Mouse (Mus musculus) ES-E14 (cell line): ENCODE data around the gene Cnp. TPM values are rescaled to one million over a fixed set of nuclear protein-coding genes. Genes with fewer than 3 reads are reported as not detected.
A peak's percentile ranks its signal among the peaks of the same experiment; 100 is the strongest.

ENCODE experiments used
- DNase-seq: peaks from one replicate; pipeline ENCODE4 v3.0.0-alpha.2; 2013; ENCODE audit warnings: low read depth, low spot score
- H3K27ac ChIP-seq: 2 replicates; pipeline ENCODE4 v1.5.1; 2012; ENCODE audit warnings: low read depth, mild to moderate bottlenecking, low read length, moderate library complexity, mixed read lengths; ENCODE audit not compliant: poor library complexity, insufficient read depth, severe bottlenecking
- H3K36me3 ChIP-seq: 2 replicates; pipeline ENCODE4 v1.6.1; 2012; ENCODE audit warnings: mild to moderate bottlenecking, low read length, moderate library complexity, mixed read lengths; ENCODE audit not compliant: control insufficient read depth, poor library complexity, insufficient read depth, severe bottlenecking
- H3K4me1 ChIP-seq, 2 experiments: fragments of 150-350 bp in 1 of 2; sonication (generic) in 1 of 2; 2 replicates each; pipeline ENCODE4 v1.6.1; 2012; ENCODE audit warnings: low read length in 2 of 2, mild to moderate bottlenecking in 1 of 2, mixed read lengths in 1 of 2; ENCODE audit not compliant: control insufficient read depth in 2 of 2, insufficient read depth in 2 of 2, poor library complexity in 1 of 2
- H3K4me3 ChIP-seq, 2 experiments: fragments of 150-350 bp in 1 of 2; sonication (generic) in 1 of 2; 2 replicates each; pipeline ENCODE4 v1.5.1; 2012; ENCODE audit warnings: low read length in 2 of 2, low read depth in 1 of 2, mild to moderate bottlenecking in 1 of 2, mixed read lengths in 1 of 2; ENCODE audit not compliant: insufficient read depth in 1 of 2, poor library complexity in 1 of 2, severe bottlenecking in 1 of 2
- H3K9ac ChIP-seq: 2 replicates; pipeline ENCODE4 v1.6.1; 2012; ENCODE audit warnings: low read depth, mild to moderate bottlenecking, low read length, mixed read lengths; ENCODE audit not compliant: poor library complexity, insufficient read depth, severe bottlenecking
- H3K9me3 ChIP-seq: fragments of 150-350 bp; sonication (generic); 2 replicates; pipeline ENCODE4 v1.6.1; 2012; ENCODE audit warnings: low read depth, mild to moderate bottlenecking, low read length; ENCODE audit not compliant: control insufficient read depth, insufficient read depth
- CHD2 ChIP-seq: IDR thresholded peaks from 2 replicates; pipeline ENCODE4 v1.6.1; 2014; ENCODE audit warnings: mild to moderate bottlenecking, low read depth, low read length, inconsistent platforms
- HCFC1 ChIP-seq: IDR thresholded peaks from 2 replicates; pipeline ENCODE4 v1.6.1; 2012; ENCODE audit warnings: low read length, inconsistent platforms, borderline replicate concordance; ENCODE audit not compliant: insufficient read depth
- MAFK ChIP-seq: IDR thresholded peaks from 2 replicates; pipeline ENCODE4 v1.6.1; 2014; ENCODE audit warnings: mild to moderate bottlenecking, low read depth, low read length, inconsistent platforms; ENCODE audit not compliant: insufficient read depth
- ZC3H11A ChIP-seq: IDR thresholded peaks from 2 replicates; pipeline ENCODE4 v1.6.1; 2012; ENCODE audit warnings: low read depth, mild to moderate bottlenecking, inconsistent platforms, low read length, borderline replicate concordance
- ZNF384 ChIP-seq: IDR thresholded peaks from 2 replicates; pipeline ENCODE4 v1.6.1; 2012; ENCODE audit warnings: low read depth, low read length, inconsistent platforms
- in situ Hi-C, 2 experiments: fragments of 600-800 bp; cut with MboI; formaldehyde crosslinking; loops; one replicate each; pipeline ENCODE4 v1.15.1; 2025; ENCODE audit warnings: low sequenced_read_pairs in 2 of 2, inconsistent platforms in 1 of 2; ENCODE audit not compliant: unreplicated experiment in 2 of 2
- total RNA-seq: library from RNA; depleted of rRNA; stranded (reverse); fragments of 300-350 nt; gene quantifications from 2 replicates; pipeline ENCODE4 v1.2.3, GENCODE M21; 2012; rRNA removed

Gene Cnp
- total RNA-seq, 1 experiment: 11.9 TPM

GRCm38 (mm10) chr11:100640159-100640906 lies 65.6 kb downstream of the Cnp start:
- no peak overlapping the region for H3K27ac ChIP-seq
- H3K36me3 ChIP-seq: no peaks in the 10 kb centered on the region
- in situ Hi-C loops: loop anchor here (5.0 kb wide), 1 partner anchor 57 kb away; no protein-coding TSS in a partner anchor
- no peaks in the 10 kb centered on the region for H3K9me3 ChIP-seq
- H3K4me3 ChIP-seq: peak overlapping the region; percentile 62 to 81
- H3K9ac ChIP-seq: peak overlapping the region; percentile 71
- DNase-seq: peak; percentile 62
- peaks cover 0 to 6% of the 10 kb centered on the region in 2 experiments; a peak in 1 of 4 replicates for H3K4me1 ChIP-seq
- TF ChIP-seq MAFK (no peak), ZC3H11A (no peak), CHD2 (no peak), HCFC1 (no peak), ZNF384 (no peak)

Other genes starting within 250 kb of the Cnp start
- 1.6 and 2.9 TPM in 2 replicates for gene Gast, start 240.5 kb upstream of the Cnp start, total RNA-seq
- 21.4 and 34.2 TPM in 2 replicates for gene Hap1, start 218.8 kb upstream of the Cnp start, total RNA-seq
- 97.6 and 101 TPM in 2 replicates for gene Jup, start 177.1 kb upstream of the Cnp start, total RNA-seq
- 39.0 and 44.3 TPM in 2 replicates for gene P3h4, start 160.1 kb upstream of the Cnp start, total RNA-seq
- 73.3 and 102 TPM in 2 replicates for gene Fkbp10, start 159.2 kb upstream of the Cnp start, total RNA-seq
- gene Nt5c3b, start 133.1 kb upstream of the Cnp start, total RNA-seq: 27.1 and 27.4 TPM in 2 replicates
- 1.7 and 2.9 TPM in 2 replicates for gene Klhl10, start 133.0 kb upstream of the Cnp start, total RNA-seq
- 43.3 and 49.5 TPM in 2 replicates for gene Klhl11, start 102.2 kb upstream of the Cnp start, total RNA-seq
- gene Acly, start 46.9 kb upstream of the Cnp start, total RNA-seq: 202 and 209 TPM in 2 replicates
- gene Ttc25, start 29.3 kb upstream of the Cnp start, total RNA-seq: 2.3 and 3.4 TPM in 2 replicates
- gene Nkiras2, start 44.3 kb downstream of the Cnp start, total RNA-seq: 27.3 and 30.7 TPM in 2 replicates
- 139 and 208 TPM in 2 replicates for gene Dnajc7, start 45.3 kb downstream of the Cnp start, total RNA-seq
- gene Zfp385c, start 117.6 kb downstream of the Cnp start, total RNA-seq: 0.09 and 0.37 TPM in 2 replicates
- gene Dhx58, start 129.4 kb downstream of the Cnp start, total RNA-seq: 2.3 and 4.1 TPM in 2 replicates
- gene Kat2a, start 137.6 kb downstream of the Cnp start, total RNA-seq: 40.8 and 44.4 TPM in 2 replicates
- 0.49 and 1.6 TPM in 2 replicates for gene Hspb9, start 138.9 kb downstream of the Cnp start, total RNA-seq
- 83.8 and 124 TPM in 2 replicates for gene Rab5c, start 163.3 kb downstream of the Cnp start, total RNA-seq
- gene Kcnh4, start 185.0 kb downstream of the Cnp start, total RNA-seq: 0.45 and 0.48 TPM in 2 replicates
- not detected in 2 replicates for gene Hcrt, start 188.0 kb downstream of the Cnp start, total RNA-seq
- gene Ghdc, start 196.1 kb downstream of the Cnp start, total RNA-seq: 16.5 and 26.4 TPM in 2 replicates